Mouse (Mus musculus) kidney, postnatal 25 days (tissue): ENCODE results near the gene Olfr669.
"Not testable (repeated sequence)": the region's sequence is repeated elsewhere in the genome, so short reads cannot be mapped to it uniquely, and the experiment has no call there.

Experiments used
- DNase-seq, 2 experiments: peaks; one replicate each; pipeline ENCODE4 v3.0.0; 2021; ENCODE audit warnings: mixed read lengths in 2 of 2

Gene Olfr669

GRCm38 (mm10) chr7:104933940-104934339, at the start of gene Olfr669:
TSS of gene Olfr669 (plus strand) at chr7:104934240.
- no peak for DNase-seq

GRCm38 (mm10) chr7:104895852-104896251, 38.2 kb upstream of the Olfr669 start, which contains the start of gene Olfr666:
TSS of gene Olfr666 (minus strand) at chr7:104895952.
- no peak for DNase-seq

- DNase-seq: no peak
Measured at GRCm38 (mm10) chr7:104921382-104921781, 12.7 kb upstream of the Olfr669 start, which contains the start of gene Olfr667. TSS of gene Olfr667 (minus strand) at chr7:104921482.

GRCm38 (mm10) chr7:104927957-104928356, 6.1 kb upstream of the Olfr669 start, which contains the start of gene Olfr668:
TSS of gene Olfr668 (minus strand) at chr7:104928057.
- DNase-seq: no peak

GRCm38 (mm10) chr7:104950234-104950633, 16.2 kb downstream of the Olfr669 start:
- DNase-seq: not testable (repeated sequence)

- DNase-seq: no peak
Measured at GRCm38 (mm10) chr7:104962520-104962919, 28.5 kb downstream of the Olfr669 start, which contains the start of gene Olfr670. TSS of gene Olfr670 (minus strand) at chr7:104962620.

- not testable (repeated sequence) for DNase-seq
Measured at GRCm38 (mm10) chr7:104972507-104972906, 38.5 kb downstream of the Olfr669 start.

GRCm38 (mm10) chr7:104979026-104979425, 45.0 kb downstream of the Olfr669 start, which contains the start of gene Olfr671:
TSS of gene Olfr671 (minus strand) at chr7:104979126.
- no peak for DNase-seq
